Mouse (Mus musculus) midbrain, embryonic 13.5 days (tissue): ENCODE measurements around the gene Ndrg4. TPM values are rescaled to one million over a fixed set of nuclear protein-coding genes. Genes with fewer than 3 reads are reported as not detected.

ENCODE experiments used
- ATAC-seq: fragments of 200-750 bp; cut with Nextera tagmentation; 2 replicates; pipeline ENCODE4 v1.8.0; 2017; ENCODE audit warnings: mild to moderate bottlenecking, moderate TSS enrichment, moderate library complexity
- H3K27ac ChIP-seq: fragments of 300-500 bp; sonication (generic); 2 replicates; pipeline ENCODE4 v1.5.1; 2015; ENCODE audit warnings: inconsistent platforms, mild to moderate bottlenecking, moderate library complexity
- H3K27me3 ChIP-seq: fragments of 300-500 bp; sonication (generic); 2 replicates; pipeline ENCODE4 v1.6.1; 2015; ENCODE audit warnings: mild to moderate bottlenecking, inconsistent platforms
- H3K36me3 ChIP-seq: fragments of 300-500 bp; sonication (generic); 2 replicates; pipeline ENCODE4 v1.6.1; 2015; ENCODE audit warnings: mild to moderate bottlenecking, inconsistent platforms
- H3K4me1 ChIP-seq: fragments of 300-500 bp; sonication (generic); replicated peaks from 2 replicates; pipeline ENCODE4 v1.6.1; 2015; ENCODE audit warnings: inconsistent platforms
- H3K4me2 ChIP-seq: fragments of 300-500 bp; sonication (generic); replicated peaks from 2 replicates; pipeline ENCODE4 v1.6.1; 2015; ENCODE audit warnings: moderate library complexity, mild to moderate bottlenecking, inconsistent platforms
- H3K4me3 ChIP-seq: fragments of 300-500 bp; sonication (generic); replicated peaks from 2 replicates; pipeline ENCODE4 v1.5.1; 2015; ENCODE audit warnings: mild to moderate bottlenecking, inconsistent platforms
- H3K9ac ChIP-seq: fragments of 300-500 bp; sonication (generic); replicated peaks from 2 replicates; pipeline ENCODE4 v1.6.1; 2015; ENCODE audit warnings: mild to moderate bottlenecking, inconsistent platforms
- H3K9me3 ChIP-seq: fragments of 300-500 bp; sonication (generic); 2 replicates; pipeline ENCODE4 v1.6.1; 2016; ENCODE audit warnings: mild to moderate bottlenecking, inconsistent platforms
- WGBS: fragments of 180-500 bp; shearing (Covaris S2); methylation state at CpG from one replicate; pipeline ENCODE4 v1.1.7; 2015; 5-methylcytosine and 5-hydroxymethylcytosine counted together
- polyA plus RNA-seq: library from polyadenylated mRNA; unstranded; fragments of >200 nt; fragmentation: Nextera tagmentation; extraction: Ambion mirVana; gene quantifications from 2 replicates; pipeline ENCODE4 v1.2.1, GENCODE M21; 2015

Ndrg4 gene
- polyA plus RNA-seq, 1 experiment from 2014 or later, result 159 TPM

- no peak overlapping the region for H3K4me3 ChIP-seq
- ATAC-seq, result no peak
- peaks cover 21% of the 10 kb centered on the region for H3K27me3 ChIP-seq
- no peaks in the 10 kb centered on the region for H3K36me3 ChIP-seq
- no peak overlapping the region for H3K4me2 ChIP-seq
- H3K27ac ChIP-seq, result no peak overlapping the region
- no peak overlapping the region for H3K9ac ChIP-seq
- 87% methylated on average over 13 of the region's 13 CpGs for WGBS
- peaks cover 13% of the 10 kb centered on the region for H3K4me1 ChIP-seq
- no peaks in the 10 kb centered on the region for H3K9me3 ChIP-seq
These were observed 14.3 kb downstream of the Ndrg4 start for GRCm38 (mm10) chr8:95690929-95691541.

- Histone ChIP-seq H3K27me3 (peaks cover 44% of the 10 kb centered on the region), H3K4me3 (no peak overlapping the region), H3K9me3 (no peaks in the 10 kb centered on the region), H3K9ac (peak overlapping the region; percentile 48), H3K27ac (0 out of 2 replicates have a peak overlapping the region, but pooled peaks have one; percentile 25), H3K4me1 (peaks cover 23% of the 10 kb centered on the region), H3K4me2 (peak overlapping the region; percentile 17; the same call in 1 of the 2 replicates), H3K36me3 (no peaks in the 10 kb centered on the region)
- WGBS, result 8% methylated on average over 6 of the region's 6 CpGs
- no peak for ATAC-seq
These were observed 17.9 kb downstream of the Ndrg4 start for GRCm38 (mm10) chr8:95694631-95695030.

GRCm38 (mm10) chr8:95696661-95697060, 19.9 kb downstream of the Ndrg4 start:
- 71% methylated on average over 7 of the region's 8 CpGs for WGBS
- Histone ChIP-seq H3K4me3 (no peak overlapping the region), H3K27me3 (peaks cover 47% of the 10 kb centered on the region), H3K4me1 (peaks cover 42% of the 10 kb centered on the region), H3K9ac (peak overlapping the region; percentile 42), H3K27ac (0 out of 2 replicates have a peak overlapping the region, but pooled peaks have one; percentile 37), H3K4me2 (peak overlapping the region; percentile 38), H3K36me3 (no peaks in the 10 kb centered on the region), H3K9me3 (no peaks in the 10 kb centered on the region)
- ATAC-seq, result no peak

DNA sequence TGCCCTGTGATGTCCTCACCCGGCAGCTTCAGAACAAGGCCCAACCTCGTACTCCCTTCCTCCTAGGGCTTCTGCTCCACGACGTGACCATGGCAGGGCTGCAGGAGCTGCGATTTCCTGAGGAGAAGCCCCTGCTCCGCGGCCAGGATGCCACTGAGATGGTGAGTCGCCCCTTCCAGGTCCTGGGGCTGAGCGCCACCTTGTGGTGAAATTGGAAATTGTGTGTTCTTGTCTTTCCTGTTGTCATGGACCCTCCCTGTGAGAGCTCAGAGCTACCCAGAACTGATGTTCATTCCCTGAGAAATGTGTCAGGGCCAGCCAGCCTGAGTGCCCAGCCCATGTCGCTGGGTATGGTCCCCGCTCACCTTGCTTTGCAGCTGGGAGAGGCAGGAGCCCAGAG, 20.3 kb downstream of the Ndrg4 start:
- Histone ChIP-seq H3K4me2 (peak overlapping the region; percentile 38), H3K36me3 (no peaks in the 10 kb centered on the region), H3K4me3 (no peak overlapping the region), H3K27ac (0 out of 2 replicates have a peak overlapping the region, but pooled peaks have one; percentile 37), H3K4me1 (peaks cover 47% of the 10 kb centered on the region), H3K9me3 (no peaks in the 10 kb centered on the region), H3K27me3 (peaks cover 47% of the 10 kb centered on the region), H3K9ac (peak overlapping the region; percentile 42)
- peak; percentile 55 for ATAC-seq
- WGBS, result 2% methylated on average over 11 of the region's 11 CpGs

DNA sequence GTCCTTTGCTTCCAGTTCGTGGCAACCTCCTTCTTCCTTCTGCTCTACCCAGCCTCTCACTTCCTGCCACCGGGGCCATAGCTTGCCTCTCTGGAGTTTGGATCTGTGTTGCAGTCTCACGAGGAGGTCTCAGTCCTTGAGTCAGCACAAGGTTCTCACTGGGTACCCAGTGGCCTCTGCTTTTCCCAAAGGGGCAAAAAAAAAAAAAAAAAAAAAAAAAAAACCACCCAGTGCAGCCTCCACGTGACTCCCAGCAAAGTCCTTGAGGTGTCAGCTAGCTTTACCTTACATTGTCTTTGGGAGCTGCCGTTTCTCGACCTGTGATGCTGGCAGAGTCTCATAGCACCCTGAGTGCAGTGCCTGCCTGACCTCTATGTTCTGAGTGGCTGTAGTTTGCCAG, 21.4 kb downstream of the Ndrg4 start:
- Histone ChIP-seq H3K9me3 (no peaks in the 10 kb centered on the region), H3K27me3 (peaks cover 45% of the 10 kb centered on the region), H3K4me2 (no peak overlapping the region), H3K36me3 (no peaks in the 10 kb centered on the region), H3K9ac (no peak overlapping the region), H3K4me1 (peaks cover 51% of the 10 kb centered on the region), H3K4me3 (no peak overlapping the region), H3K27ac (no peak overlapping the region)
- no peak for ATAC-seq
- WGBS, result 58% methylated on average over 6 of the region's 6 CpGs

GRCm38 (mm10) chr8:95700282-95700681, 23.5 kb downstream of the Ndrg4 start:
- no peaks in the 10 kb centered on the region for H3K36me3 ChIP-seq
- H3K4me3 ChIP-seq, result no peak overlapping the region
- peak overlapping the region; percentile 82 for H3K27ac ChIP-seq
- no peaks in the 10 kb centered on the region for H3K9me3 ChIP-seq
- H3K4me1 ChIP-seq, result peaks cover 60% of the 10 kb centered on the region
- H3K27me3 ChIP-seq, result peaks cover 31% of the 10 kb centered on the region
- peak overlapping the region; percentile 25; the same call in 1 of the 2 replicates for H3K4me2 ChIP-seq
- no peak for ATAC-seq
- WGBS, result 30% methylated on average over 9 of the region's 9 CpGs
- H3K9ac ChIP-seq, result no peak overlapping the region

GRCm38 (mm10) chr8:95701809-95702208, 25.0 kb downstream of the Ndrg4 start:
- ATAC-seq, result no peak; the same call in 1 of the 2 replicates
- Histone ChIP-seq H3K27me3 (peaks cover 20% of the 10 kb centered on the region), H3K4me2 (peak overlapping the region; percentile 96; the same call in 1 of the 2 replicates), H3K4me3 (no peak overlapping the region), H3K9ac (0 out of 2 replicates have a peak overlapping the region, but pooled peaks have one; percentile 14), H3K36me3 (peaks cover 8% of the 10 kb centered on the region), H3K27ac (no peak overlapping the region), H3K9me3 (no peaks in the 10 kb centered on the region), H3K4me1 (peaks cover 61% of the 10 kb centered on the region)
- WGBS, result 77% methylated on average over 4 of the region's 4 CpGs

- H3K27me3 ChIP-seq, result peaks cover 15% of the 10 kb centered on the region; the same call in 1 of the 2 replicates
- peaks cover 55% of the 10 kb centered on the region for H3K4me1 ChIP-seq
- H3K36me3 ChIP-seq, result peaks cover 18% of the 10 kb centered on the region
- H3K9ac ChIP-seq, result peak overlapping the region; percentile 88
- H3K4me2 ChIP-seq, result peak overlapping the region; percentile 96
- 2% methylated on average over 34 of the region's 34 CpGs for WGBS
- H3K9me3 ChIP-seq, result no peaks in the 10 kb centered on the region
- ATAC-seq, result peak; percentile 95
- H3K4me3 ChIP-seq, result peak overlapping the region; percentile 84
- peak overlapping the region; percentile 83 for H3K27ac ChIP-seq
These were observed 26.0 kb downstream of the Ndrg4 start for GRCm38 (mm10) chr8:95702480-95703446.

DNA sequence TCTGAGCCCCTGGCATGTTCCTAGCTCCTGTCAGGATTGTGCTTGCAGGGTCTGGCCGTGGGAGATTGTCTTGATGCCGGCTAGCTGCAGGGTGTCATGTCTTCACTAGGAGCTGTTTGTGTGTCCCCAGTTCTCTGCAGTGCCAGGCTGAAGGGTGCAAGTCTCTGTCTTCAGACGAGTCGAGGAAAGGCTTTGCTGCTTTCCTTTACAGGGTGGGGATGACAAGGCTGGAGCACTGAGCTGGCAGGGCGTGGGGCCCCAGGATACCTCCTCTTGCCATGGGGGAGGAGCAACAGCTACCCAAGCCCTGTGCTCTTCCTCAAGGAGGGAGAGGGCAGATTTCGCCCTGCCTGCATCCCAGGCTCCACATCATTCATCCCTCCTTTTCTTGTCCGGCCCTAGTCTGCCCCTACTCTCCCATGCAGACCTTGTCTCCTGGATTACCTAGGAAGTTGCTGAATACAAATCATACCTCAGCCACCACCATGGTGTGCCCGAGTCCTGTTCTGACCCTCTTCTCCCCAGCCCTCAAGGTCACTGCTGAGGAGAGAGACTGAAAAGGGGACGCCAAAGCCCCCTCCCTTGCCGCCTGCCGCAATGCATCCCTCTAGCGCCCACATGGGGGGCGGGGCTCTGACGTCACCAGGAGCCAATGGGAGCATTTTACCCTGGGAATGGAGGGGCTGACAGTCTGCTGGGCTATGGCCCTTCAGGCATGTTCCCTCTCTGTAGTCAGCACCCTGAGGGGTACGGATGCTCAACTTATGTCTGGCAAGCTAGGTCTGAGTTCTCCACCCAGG, 26.9 kb downstream of the Ndrg4 start:
- peak overlapping the region; percentile 84 for H3K4me3 ChIP-seq
- H3K4me1 ChIP-seq, result peaks cover 55% of the 10 kb centered on the region
- 3% methylated on average over 15 of the region's 15 CpGs for WGBS
- H3K36me3 ChIP-seq, result peaks cover 26% of the 10 kb centered on the region
- peak overlapping the region; percentile 96 for H3K4me2 ChIP-seq
- H3K9ac ChIP-seq, result peak overlapping the region; percentile 88
- peaks cover 6% of the 10 kb centered on the region; the same call in 1 of the 2 replicates for H3K27me3 ChIP-seq
- ATAC-seq, result peak; percentile 17
- peak overlapping the region; percentile 83 for H3K27ac ChIP-seq
- no peaks in the 10 kb centered on the region for H3K9me3 ChIP-seq

- H3K36me3 ChIP-seq, result peaks cover 35% of the 10 kb centered on the region
- peak overlapping the region; percentile 84 for H3K4me3 ChIP-seq
- peak overlapping the region; percentile 88 for H3K9ac ChIP-seq
- no peak overlapping the region for H3K27ac ChIP-seq
- no peak for ATAC-seq
- 94% methylated on average over 3 of the region's 3 CpGs for WGBS
- H3K4me2 ChIP-seq, result peak overlapping the region; percentile 96
- peaks cover 54% of the 10 kb centered on the region for H3K4me1 ChIP-seq
- no peaks in the 10 kb centered on the region for H3K9me3 ChIP-seq
- peaks cover 3% of the 10 kb centered on the region; the same call in 1 of the 2 replicates for H3K27me3 ChIP-seq
These were observed 27.8 kb downstream of the Ndrg4 start for GRCm38 (mm10) chr8:95704538-95704937.

- no peak for ATAC-seq
- Histone ChIP-seq H3K4me3 (no peak overlapping the region), H3K27ac (no peak overlapping the region), H3K36me3 (peaks cover 72% of the 10 kb centered on the region), H3K4me2 (no peak overlapping the region), H3K9ac (no peak overlapping the region), H3K9me3 (no peaks in the 10 kb centered on the region), H3K4me1 (peaks cover 12% of the 10 kb centered on the region), H3K27me3 (no peaks in the 10 kb centered on the region)
- WGBS, result 88% methylated on average over 7 of the region's 7 CpGs
These were observed 32.8 kb downstream of the Ndrg4 start for GRCm38 (mm10) chr8:95709579-95709978.
